Mouse (Mus musculus) hindbrain, embryonic 13.5 days (tissue): ENCODE measurements around the gene Cdrt4. TPM values are rescaled to one million over a fixed set of nuclear protein-coding genes. Genes with fewer than 3 reads are reported as not detected.

Source experiments
- ATAC-seq: fragments of 200-750 bp; cut with Nextera tagmentation; 2 replicates; pipeline ENCODE4 v1.8.0; 2017; ENCODE audit warnings: moderate TSS enrichment; ENCODE audit not compliant: low FRiP score
- H3K27ac ChIP-seq: fragments of 300-500 bp; sonication (generic); 2 replicates; pipeline ENCODE4 v1.5.1; 2015; ENCODE audit warnings: inconsistent platforms, mild to moderate bottlenecking, moderate library complexity
- H3K27me3 ChIP-seq: fragments of 300-500 bp; sonication (generic); 2 replicates; pipeline ENCODE4 v1.6.1; 2015; ENCODE audit warnings: mild to moderate bottlenecking, inconsistent platforms
- H3K36me3 ChIP-seq: fragments of 300-500 bp; sonication (generic); 2 replicates; pipeline ENCODE4 v1.6.1; 2015; ENCODE audit warnings: mild to moderate bottlenecking, inconsistent platforms
- H3K4me1 ChIP-seq: fragments of 300-500 bp; sonication (generic); replicated peaks from 2 replicates; pipeline ENCODE4 v1.6.1; 2015; ENCODE audit warnings: inconsistent platforms
- H3K4me2 ChIP-seq: fragments of 300-500 bp; sonication (generic); 2 replicates; pipeline ENCODE4 v1.6.1; 2015; ENCODE audit warnings: inconsistent platforms, mild to moderate bottlenecking, moderate library complexity
- H3K4me3 ChIP-seq: fragments of 300-500 bp; sonication (generic); 2 replicates; pipeline ENCODE4 v1.5.1; 2015; ENCODE audit warnings: mild to moderate bottlenecking, inconsistent platforms
- H3K9ac ChIP-seq: fragments of 300-500 bp; sonication (generic); 2 replicates; pipeline ENCODE4 v1.6.1; 2015; ENCODE audit warnings: mild to moderate bottlenecking, inconsistent platforms
- H3K9me3 ChIP-seq: fragments of 300-500 bp; sonication (generic); 2 replicates; pipeline ENCODE4 v1.6.1; 2016; ENCODE audit warnings: inconsistent platforms
- WGBS: fragments of 180-500 bp; shearing (Covaris S2); methylation state at CpG from one replicate; pipeline ENCODE4 v1.1.7; 2015; 5-methylcytosine and 5-hydroxymethylcytosine counted together
- polyA plus RNA-seq: library from polyadenylated mRNA; unstranded; fragments of >200 nt; fragmentation: Nextera tagmentation; extraction: Ambion mirVana; gene quantifications from 2 replicates; pipeline ENCODE4 v1.2.1, GENCODE M21; 2015

The Cdrt4 gene
- polyA plus RNA-seq, 1 experiment from 2014 or later, result 0.32 TPM

DNA sequence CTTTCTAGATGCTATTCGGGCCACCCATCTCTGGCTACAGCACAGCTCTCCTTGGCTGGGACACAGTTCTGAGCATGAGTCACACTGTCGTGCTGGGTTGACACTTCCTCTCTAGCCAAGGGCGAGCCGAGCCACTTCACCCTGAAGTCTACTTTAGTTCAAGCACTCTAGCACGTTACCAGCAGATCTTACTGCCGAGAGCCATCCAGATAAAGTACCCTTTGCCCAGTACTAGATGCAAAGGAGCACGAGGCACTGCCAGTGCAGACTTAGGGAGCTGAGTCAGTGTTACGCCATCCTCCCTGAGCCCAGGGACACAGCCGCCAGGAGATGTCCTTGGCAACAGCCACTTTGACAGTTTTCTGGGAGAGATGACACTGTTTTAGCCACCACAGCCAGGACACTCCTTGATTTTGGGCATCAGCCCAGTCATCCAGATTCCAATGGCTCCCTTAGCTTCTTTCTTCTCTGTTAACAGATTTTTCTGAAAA lies 75.7 kb downstream of the Cdrt4 start:
- 88% methylated on average over 9 of the region's 9 CpGs for WGBS

DNA sequence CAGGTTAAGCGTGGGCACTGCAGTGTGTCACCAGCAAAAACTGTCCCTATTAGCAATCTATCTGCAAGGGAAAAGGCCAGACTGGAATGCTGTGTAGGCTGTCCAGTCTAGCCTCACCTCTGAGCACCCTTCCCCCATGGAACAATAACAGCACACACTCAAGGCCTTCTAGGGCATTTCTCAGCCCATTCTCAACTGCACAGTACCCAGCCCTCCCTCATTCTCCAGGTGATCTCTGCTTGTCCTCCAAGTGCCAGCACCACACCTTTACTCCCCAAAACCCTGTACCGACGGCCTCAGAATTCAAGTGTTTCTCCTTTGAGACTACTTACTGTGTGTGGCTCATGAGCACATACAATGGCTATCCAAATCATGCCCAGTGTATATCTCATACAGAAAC lies 77.1 kb downstream of the Cdrt4 start:
- Histone ChIP-seq H3K4me1 (no peaks in the 10 kb centered on the region), H3K4me3 (no peak overlapping the region), H3K36me3 (no peaks in the 10 kb centered on the region), H3K27me3 (no peaks in the 10 kb centered on the region), H3K4me2 (no peak overlapping the region), H3K9ac (no peak overlapping the region), H3K27ac (no peak overlapping the region), H3K9me3 (no peaks in the 10 kb centered on the region)
- WGBS, result 86% methylated on average over 3 of the region's 3 CpGs
- ATAC-seq, result no peak

More for the DNA sequence above, 75.7 kb downstream of the Cdrt4 start:
- Histone ChIP-seq H3K9ac (no peak overlapping the region), H3K27ac (no peak overlapping the region), H3K4me2 (no peak overlapping the region), H3K36me3 (no peaks in the 10 kb centered on the region), H3K4me3 (no peak overlapping the region), H3K9me3 (no peaks in the 10 kb centered on the region), H3K27me3 (no peaks in the 10 kb centered on the region), H3K4me1 (no peaks in the 10 kb centered on the region)
- no peak for ATAC-seq

DNA sequence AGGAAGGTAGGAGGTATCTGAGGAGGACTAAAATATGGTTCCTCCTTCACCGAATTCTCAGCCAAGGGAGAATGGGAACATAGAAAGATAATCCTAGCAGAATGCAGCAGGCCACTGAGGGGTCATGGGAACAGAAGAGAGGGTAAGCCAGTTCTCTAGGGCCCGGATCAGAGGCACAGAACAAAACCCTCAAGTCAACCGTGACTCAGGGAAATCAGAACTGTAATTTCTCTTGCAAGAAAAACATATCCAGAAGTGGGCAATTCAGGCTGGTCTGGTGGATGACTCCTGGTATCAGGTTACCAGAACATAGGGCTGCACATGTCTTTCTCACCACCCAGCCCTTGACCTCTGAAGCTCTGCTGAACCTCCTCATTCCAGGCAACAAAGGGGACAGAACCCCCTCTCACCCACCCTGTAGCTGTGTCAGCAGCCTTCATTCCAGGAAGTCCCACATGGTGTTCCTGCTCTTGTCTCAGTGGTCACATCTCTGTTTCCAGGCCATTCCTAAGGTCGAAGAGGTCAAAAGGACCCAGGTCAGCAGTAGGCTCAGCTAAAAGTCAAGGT lies 78.2 kb downstream of the Cdrt4 start:
- Histone ChIP-seq H3K4me2 (no peak overlapping the region), H3K27me3 (no peaks in the 10 kb centered on the region), H3K36me3 (no peaks in the 10 kb centered on the region), H3K4me1 (no peaks in the 10 kb centered on the region), H3K27ac (no peak overlapping the region), H3K4me3 (no peak overlapping the region), H3K9ac (no peak overlapping the region), H3K9me3 (no peaks in the 10 kb centered on the region)
- ATAC-seq, result no peak
- 58% methylated on average over 4 of the region's 4 CpGs for WGBS

DNA sequence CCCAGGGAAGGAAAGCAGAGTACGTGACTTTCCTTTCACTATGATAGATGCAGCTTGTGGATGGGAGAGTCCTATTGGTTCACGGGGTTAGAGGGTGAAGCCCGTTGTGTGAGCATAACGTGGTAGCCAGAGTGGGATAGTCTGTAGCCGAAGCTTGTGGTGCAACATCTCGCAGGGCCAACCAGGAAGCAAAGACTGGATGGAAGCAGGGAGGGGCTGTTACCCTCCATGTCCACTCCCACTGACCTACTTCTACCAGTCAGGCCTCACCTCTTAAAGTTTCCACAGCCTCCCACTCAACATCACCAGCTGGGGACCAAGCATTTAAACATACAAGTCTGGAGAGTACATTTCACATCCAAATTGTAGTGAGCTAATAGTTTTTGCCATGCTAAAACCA lies 78.7 kb downstream of the Cdrt4 start:
- Histone ChIP-seq H3K36me3 (no peaks in the 10 kb centered on the region), H3K4me3 (no peak overlapping the region), H3K9me3 (no peaks in the 10 kb centered on the region), H3K4me2 (no peak overlapping the region), H3K9ac (no peak overlapping the region), H3K27me3 (no peaks in the 10 kb centered on the region), H3K27ac (no peak overlapping the region), H3K4me1 (no peaks in the 10 kb centered on the region)
- ATAC-seq, result no peak
- WGBS, result 81% methylated on average over 6 of the region's 6 CpGs

DNA sequence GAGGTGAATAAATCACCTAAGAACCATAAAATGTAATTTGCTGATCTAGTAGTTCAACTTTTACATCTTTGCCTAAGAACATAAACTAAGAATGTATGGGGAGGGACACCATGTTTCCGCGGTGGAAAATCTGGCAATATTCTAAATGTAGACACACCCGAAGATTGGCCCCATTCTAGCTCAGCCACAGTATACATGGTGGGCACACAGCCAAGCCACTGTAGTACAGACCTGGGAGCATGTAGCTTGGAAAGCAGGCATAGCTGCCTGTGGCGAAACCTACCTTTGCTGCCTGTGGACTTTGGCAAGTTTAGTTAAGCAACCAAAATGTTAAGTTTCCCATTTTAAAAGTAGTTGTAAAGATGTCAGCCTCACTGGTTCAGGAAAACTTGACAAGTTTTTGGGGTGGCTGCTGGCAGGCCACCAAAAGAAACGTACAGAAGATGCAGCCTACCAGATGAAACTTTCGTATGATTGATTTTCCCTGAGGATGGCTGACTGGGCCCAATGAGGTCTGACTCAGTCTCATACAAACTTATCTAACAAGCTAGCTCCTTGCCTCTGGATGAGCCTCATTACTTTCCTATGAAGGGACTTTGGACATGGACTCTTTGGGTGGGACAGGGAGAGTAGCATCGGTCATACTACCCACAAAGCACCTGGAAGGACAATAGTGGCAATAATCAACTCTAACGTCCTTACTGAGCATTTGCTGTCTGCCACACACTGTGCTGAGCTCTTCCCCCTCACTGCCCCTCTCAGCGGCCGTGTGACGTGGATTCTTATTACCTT lies 84.6 kb downstream of the Cdrt4 start:
- H3K4me2 ChIP-seq, result no peak overlapping the region
- no peaks in the 10 kb centered on the region for H3K9me3 ChIP-seq
- H3K27me3 ChIP-seq, result no peaks in the 10 kb centered on the region
- H3K4me1 ChIP-seq, result peaks cover 5% of the 10 kb centered on the region; the same call in 1 of the 2 replicates
- H3K9ac ChIP-seq, result no peak overlapping the region
- no peak for ATAC-seq
- H3K36me3 ChIP-seq, result no peaks in the 10 kb centered on the region
- H3K4me3 ChIP-seq, result no peak overlapping the region
- H3K27ac ChIP-seq, result no peak overlapping the region
- WGBS, result 84% methylated on average over 11 of the region's 11 CpGs

DNA sequence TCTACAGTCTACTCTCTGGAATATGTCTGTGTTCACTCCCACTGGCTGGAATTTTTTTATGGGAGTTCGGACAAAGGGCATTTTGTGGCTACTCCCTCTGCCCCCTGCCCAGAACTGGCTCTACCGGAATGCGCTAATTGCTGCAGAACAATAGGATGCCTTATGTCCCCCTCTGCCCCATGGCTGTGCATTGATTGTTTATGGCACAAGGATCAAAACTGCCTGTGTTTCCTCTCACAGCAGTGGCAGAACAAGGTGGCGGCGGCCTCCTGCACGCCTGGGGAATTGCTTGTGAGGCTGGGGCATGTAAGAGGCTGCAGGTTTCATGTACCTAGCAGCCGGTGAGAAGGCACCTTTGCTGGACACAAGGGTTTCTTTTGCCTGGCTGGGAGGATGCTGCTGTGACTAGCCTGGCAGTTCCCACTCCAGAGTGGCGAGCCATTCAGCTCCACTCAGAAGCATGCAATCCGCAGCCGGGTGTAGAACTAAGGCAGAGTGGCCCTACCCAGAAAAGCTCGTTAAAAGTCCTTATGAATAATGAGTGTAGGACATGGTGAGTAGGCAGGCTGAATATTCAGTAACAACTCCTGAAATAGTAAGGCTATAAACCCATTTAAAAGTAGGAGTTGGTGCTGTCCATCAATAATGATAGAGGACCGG lies 89.1 kb downstream of the Cdrt4 start:
- no peak overlapping the region for H3K27ac ChIP-seq
- no peak overlapping the region for H3K4me3 ChIP-seq
- H3K4me1 ChIP-seq, result peaks cover 5% of the 10 kb centered on the region; the same call in 1 of the 2 replicates
- no peaks in the 10 kb centered on the region for H3K36me3 ChIP-seq
- no peak overlapping the region for H3K9ac ChIP-seq
- ATAC-seq, result no peak
- H3K27me3 ChIP-seq, result no peaks in the 10 kb centered on the region
- H3K9me3 ChIP-seq, result no peaks in the 10 kb centered on the region
- WGBS, result 46% methylated on average over 12 of the region's 12 CpGs
- no peak overlapping the region for H3K4me2 ChIP-seq

Other genes starting within 250 kb of the Cdrt4 start
- 21.0 and 21.3 TPM in 2 replicates for gene Zfp287, start 219.3 kb upstream of the Cdrt4 start, polyA plus RNA-seq
- gene Gm10428, start 198.1 kb upstream of the Cdrt4 start, polyA plus RNA-seq, result not detected in 2 replicates
- 29.0 and 32.8 TPM in 2 replicates for gene Zfp286, start 161.7 kb upstream of the Cdrt4 start, polyA plus RNA-seq
- 6.8 and 7.9 TPM in 2 replicates for gene Trim16, start 131.0 kb upstream of the Cdrt4 start, polyA plus RNA-seq
- gene Fbxw10, start 104.1 kb upstream of the Cdrt4 start, polyA plus RNA-seq, result 0.34 and 0.40 TPM in 2 replicates
- 56.7 and 58.6 TPM in 2 replicates for gene Tvp23b, start 71.7 kb upstream of the Cdrt4 start, polyA plus RNA-seq
- not detected in 2 replicates for gene Tekt3, start 110.5 kb downstream of the Cdrt4 start, polyA plus RNA-seq
- gene Pmp22, start 177.8 kb downstream of the Cdrt4 start, polyA plus RNA-seq, result 37.6 and 43.0 TPM in 2 replicates